Mouse (Mus musculus) frontal cortex, postnatal 10 days (tissue): ENCODE data around the gene Dnajc5g.

Source experiments
- DNase-seq, 2 experiments: peaks; one replicate each; pipeline ENCODE4 v3.0.0; 2022; ENCODE audit warnings: low spot score in 2 of 2, mixed read lengths in 1 of 2

Dnajc5g gene

DNA sequence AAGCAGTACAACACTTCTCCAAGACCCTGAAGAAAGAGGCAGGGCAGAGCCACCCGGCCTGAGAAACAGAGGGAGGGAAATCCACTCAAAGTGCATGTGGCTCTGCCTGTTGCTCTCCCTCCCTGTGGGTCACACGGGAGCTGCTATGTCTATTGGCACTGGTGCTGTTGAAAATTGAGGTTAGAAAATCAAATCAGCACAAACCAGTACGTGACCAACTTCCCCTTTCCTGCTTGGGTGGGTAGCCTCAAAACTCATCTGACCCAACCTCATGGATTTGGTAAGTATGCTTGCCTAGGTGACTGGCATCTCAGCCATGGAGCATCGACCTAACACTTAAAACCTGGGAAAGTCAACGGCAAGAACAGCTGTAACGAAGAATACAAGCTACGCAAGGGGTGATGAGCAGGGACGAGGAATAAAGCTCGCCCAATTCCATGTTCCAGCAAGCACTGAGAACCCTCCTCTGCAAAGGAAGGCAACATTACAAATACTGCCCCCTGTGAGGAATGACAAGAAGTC is at the start of gene Dnajc5g:
Gene Dnajc5g, plus strand, starts transcription at position 472 of the 522 bp plus-strand sequence.
- no peak for DNase-seq

DNA sequence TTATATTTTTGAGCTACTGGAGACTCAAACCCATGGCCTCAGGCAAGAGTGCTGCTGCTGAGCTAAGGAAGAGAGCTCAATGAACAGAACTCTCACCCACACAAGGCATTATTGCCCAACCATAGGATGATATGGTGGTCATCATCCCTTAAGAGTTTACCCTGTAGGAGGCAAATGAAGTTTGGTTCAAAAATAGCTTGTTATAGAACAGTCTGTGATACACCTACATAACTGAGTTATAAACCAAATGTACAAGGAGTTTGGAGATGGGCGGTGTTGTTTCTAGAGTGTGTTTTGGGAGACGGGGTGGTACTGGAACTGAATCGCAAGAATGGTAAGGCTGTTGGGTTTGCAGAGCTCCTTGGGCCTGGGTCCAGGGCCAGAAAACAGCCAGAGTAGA is 36.3 kb upstream of the Dnajc5g start:
- no peak for DNase-seq

GRCm38 (mm10) chr5:31071059-31071458 is 35.0 kb upstream of the Dnajc5g start:
- no peak for DNase-seq

DNA sequence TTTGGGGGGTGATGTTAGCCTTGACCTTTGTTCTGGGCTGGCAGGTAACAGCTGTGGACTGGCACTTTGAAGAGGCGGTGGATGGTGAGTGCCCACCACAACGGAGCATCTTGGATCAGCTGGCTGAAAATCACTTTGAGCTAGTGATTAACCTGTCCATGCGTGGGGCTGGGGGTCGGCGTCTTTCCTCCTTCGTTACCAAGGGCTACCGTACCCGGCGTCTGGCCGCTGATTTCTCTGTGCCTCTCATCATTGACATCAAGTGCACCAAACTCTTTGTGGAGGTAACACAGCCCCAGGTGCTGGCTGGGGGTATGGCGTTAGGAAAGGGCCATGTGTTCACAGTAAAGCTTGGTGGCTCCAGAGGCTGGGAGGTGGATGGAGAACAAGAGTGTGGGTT is 34.3 kb upstream of the Dnajc5g start:
- no peak for DNase-seq

DNA sequence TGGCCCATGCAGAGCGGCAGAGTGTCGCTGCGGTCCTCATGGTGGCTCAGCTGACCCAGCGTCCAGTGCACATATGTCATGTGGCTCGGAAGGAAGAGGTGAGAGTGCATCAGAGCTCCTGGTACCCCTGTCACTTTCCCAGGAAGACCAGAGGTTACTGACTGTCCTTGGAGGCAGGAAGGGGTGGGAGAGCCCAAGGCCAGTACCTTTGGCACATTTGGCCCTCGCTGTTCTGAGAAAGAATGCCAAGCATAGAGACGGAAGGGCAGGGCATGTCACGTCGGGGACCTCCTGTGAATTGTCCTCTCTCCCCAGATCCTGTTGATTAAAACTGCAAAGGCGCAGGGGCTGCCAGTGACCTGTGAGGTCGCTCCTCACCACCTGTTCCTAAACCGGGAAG is 32.9 kb upstream of the Dnajc5g start:
- no peak for DNase-seq

GRCm38 (mm10) chr5:31076346-31076745 is 29.7 kb upstream of the Dnajc5g start:
- DNase-seq: no peak

DNA sequence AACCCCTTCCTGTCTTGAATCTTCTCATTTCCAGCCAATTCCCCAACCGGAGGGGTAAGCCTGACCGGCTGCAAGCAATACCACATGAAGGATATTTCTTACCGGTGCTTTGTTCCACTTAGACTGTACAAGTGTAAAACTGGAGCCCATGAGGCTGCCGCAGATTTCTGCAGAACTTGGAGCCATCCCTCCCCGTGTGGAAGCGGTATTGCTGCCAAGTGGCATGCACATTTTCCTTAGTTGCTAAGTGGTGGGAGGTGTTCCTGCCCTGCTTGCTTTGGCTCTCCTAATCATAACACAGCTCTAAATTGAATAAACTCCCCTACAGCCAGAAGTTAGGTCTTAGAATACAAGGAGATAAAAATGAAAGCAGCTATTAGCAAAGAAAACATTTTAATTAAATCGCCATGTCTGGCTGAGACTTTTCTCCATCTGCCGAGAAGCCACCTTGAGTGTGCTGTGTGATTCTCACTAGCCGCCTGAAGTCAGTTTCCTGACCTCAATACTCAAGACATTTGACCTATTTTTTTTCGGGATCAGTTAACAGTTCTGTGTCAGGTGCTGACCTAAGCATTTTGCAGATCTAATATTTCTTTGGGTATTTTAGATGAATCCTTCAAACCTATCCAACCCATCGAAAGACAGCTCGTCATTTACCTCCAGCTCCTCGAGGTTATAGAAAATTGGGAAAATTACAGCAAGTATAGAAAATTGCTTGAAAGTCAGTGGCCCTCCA is 25.9 kb upstream of the Dnajc5g start:
- DNase-seq: peak; percentile 35 to 54

GRCm38 (mm10) chr5:31080795-31081164 is 25.3 kb upstream of the Dnajc5g start:
- DNase-seq: peak in 1 of 2 experiments; percentile 4

- peak in 1 of 2 experiments; percentile 22 for DNase-seq
These were observed 24.7 kb upstream of the Dnajc5g start for GRCm38 (mm10) chr5:31081386-31081785.

- DNase-seq: peak; percentile 25 to 50
These were observed 23.7 kb upstream of the Dnajc5g start for GRCm38 (mm10) chr5:31082355-31082754.

- DNase-seq: no peak
These were observed 23.0 kb upstream of the Dnajc5g start for GRCm38 (mm10) chr5:31082935-31083625.

DNA sequence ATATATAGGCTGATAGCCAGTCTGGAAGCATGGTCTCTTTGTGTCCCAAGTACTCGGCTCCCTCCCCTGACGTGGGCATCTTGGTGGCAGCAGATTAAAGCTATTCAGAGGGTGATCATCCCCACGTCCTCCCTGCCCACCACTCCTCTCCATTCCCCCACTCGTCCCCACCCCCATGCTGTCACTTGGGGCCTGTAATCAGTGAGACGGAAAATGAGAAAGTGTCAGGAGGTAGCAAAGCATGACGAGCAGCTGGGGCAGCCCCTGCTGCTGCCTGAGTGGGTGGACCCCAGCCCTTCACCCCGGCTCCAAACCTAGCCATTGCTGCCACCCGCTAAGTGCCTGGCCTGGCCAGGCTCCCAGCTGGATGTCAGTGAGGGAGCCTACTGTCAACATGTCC is 22.1 kb upstream of the Dnajc5g start:
- DNase-seq: peak in 1 of 2 experiments; percentile 26

DNA sequence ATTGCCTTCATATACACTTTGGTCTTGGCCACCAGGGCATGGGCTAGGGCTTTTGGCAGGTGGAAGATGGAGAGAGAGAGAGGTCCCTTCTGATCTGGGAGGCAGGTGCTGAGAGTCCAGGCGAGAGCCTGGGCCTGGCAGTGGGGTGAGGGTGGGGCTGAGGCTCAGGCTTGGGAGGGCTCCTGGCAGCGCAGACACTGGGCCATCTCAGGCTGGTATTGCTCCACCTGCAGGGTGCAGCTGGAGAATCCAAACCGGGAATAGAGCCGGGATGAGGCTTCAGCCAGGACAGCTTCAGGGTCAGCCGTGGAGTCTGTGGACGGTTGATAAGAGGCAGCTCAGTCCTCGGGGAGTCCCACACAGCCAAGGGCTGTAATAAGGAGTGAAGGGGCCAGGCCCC is 19.5 kb upstream of the Dnajc5g start:
- DNase-seq: peak in 1 of 2 experiments; percentile 9

- DNase-seq: no peak
These were observed 19.0 kb upstream of the Dnajc5g start for GRCm38 (mm10) chr5:31087131-31087530.

GRCm38 (mm10) chr5:31092231-31092975 is 13.7 kb upstream of the Dnajc5g start:
- DNase-seq: peak in 1 of 2 experiments; percentile 44

GRCm38 (mm10) chr5:31093151-31094041 is 12.7 kb upstream of the Dnajc5g start:
- DNase-seq: peak; percentile 38 to 48

GRCm38 (mm10) chr5:31094100-31094798 is 11.8 kb upstream of the Dnajc5g start:
- peak; percentile 7 to 9 for DNase-seq

- peak; percentile 33 to 36 for DNase-seq
These were observed 11.0 kb upstream of the Dnajc5g start for GRCm38 (mm10) chr5:31094799-31095691.

DNA sequence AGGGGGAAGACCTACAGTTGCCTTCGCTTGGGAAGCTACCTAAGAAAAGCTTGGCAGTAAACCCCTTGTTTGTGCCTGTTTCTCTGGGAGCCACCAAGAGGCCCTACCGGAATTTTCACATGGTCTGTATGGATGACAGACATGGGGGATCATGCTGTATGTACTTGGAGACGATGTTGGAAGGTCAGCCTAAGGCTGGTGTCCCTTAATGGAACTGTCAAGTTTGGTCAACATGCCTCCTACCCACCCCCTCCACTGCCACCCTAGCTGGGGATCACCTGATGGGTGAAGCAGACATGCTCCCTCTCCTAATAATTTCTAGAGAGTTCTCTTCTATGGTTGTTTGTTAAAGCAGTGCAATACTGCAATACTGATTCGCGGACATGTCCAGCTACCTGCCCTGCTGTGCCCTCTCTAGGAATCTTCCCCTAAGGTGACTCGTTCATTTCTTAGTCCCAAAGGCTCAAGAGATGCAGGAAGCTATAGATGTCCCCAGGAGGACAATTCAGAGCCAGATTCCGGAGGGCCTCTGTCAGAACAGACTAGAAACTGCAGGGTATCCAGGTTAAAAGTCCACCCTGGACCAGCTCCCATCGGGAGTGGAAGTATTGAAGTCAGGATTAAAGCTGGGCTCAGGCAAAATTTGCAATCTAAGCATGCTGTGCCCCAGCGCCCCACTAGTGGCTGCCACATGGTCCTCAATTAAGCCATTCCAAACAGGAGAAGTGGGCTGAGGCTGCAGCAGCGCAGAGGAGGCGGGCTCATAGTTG is 10.2 kb upstream of the Dnajc5g start:
- peak in 1 of 2 experiments; percentile 5 for DNase-seq
